Mouse (Mus musculus) yolk sac, embryonic 10.5 days (tissue): Measurements from ENCODE around the gene Vps50.
"Not testable (repeated sequence)": the region's sequence is repeated elsewhere in the genome, so short reads cannot be mapped to it uniquely, and the experiment has no call there.

Experiments used
- DNase-seq: peaks from one replicate; pipeline ENCODE4 v3.0.0-alpha.2; 2017; ENCODE audit warnings: low spot score

The Vps50 gene

GRCm38 (mm10) chr6:3498162-3498848, at the start of gene Vps50, which contains the start of gene Hepacam2:
Gene Vps50, plus strand, starts transcription at chr6:3498382.
Gene Hepacam2, minus strand, starts transcription at chr6:3498298.
- DNase-seq, result peak; percentile 88

- DNase-seq, result no peak
Observed at GRCm38 (mm10) chr6:3454421-3454820, 43.8 kb upstream of the Vps50 start.

GRCm38 (mm10) chr6:3455944-3456536, 42.1 kb upstream of the Vps50 start:
- DNase-seq, result no peak

GRCm38 (mm10) chr6:3463026-3463425, 35.2 kb upstream of the Vps50 start:
- no peak for DNase-seq

- no peak for DNase-seq
Observed at GRCm38 (mm10) chr6:3463594-3463993, 34.6 kb upstream of the Vps50 start.

- DNase-seq, result no peak
Observed at GRCm38 (mm10) chr6:3468627-3469026, 29.6 kb upstream of the Vps50 start.

- no peak for DNase-seq
Observed at GRCm38 (mm10) chr6:3470706-3471105, 27.5 kb upstream of the Vps50 start.

- DNase-seq, result no peak
Observed at GRCm38 (mm10) chr6:3476299-3476698, 21.9 kb upstream of the Vps50 start.

GRCm38 (mm10) chr6:3479853-3480252, 18.3 kb upstream of the Vps50 start:
- no peak for DNase-seq

- no peak for DNase-seq
Observed at GRCm38 (mm10) chr6:3481705-3482104, 16.5 kb upstream of the Vps50 start.

- DNase-seq, result no peak
Observed at GRCm38 (mm10) chr6:3485133-3485532, 13.0 kb upstream of the Vps50 start.

GRCm38 (mm10) chr6:3487355-3487754, 10.8 kb upstream of the Vps50 start:
- no peak for DNase-seq

GRCm38 (mm10) chr6:3494285-3494684, 3.9 kb upstream of the Vps50 start:
- no peak for DNase-seq

GRCm38 (mm10) chr6:3496210-3496609, 2.0 kb upstream of the Vps50 start:
- no peak for DNase-seq

GRCm38 (mm10) chr6:3500286-3500685, 2.1 kb downstream of the Vps50 start:
- no peak for DNase-seq

GRCm38 (mm10) chr6:3505289-3505688, 7.1 kb downstream of the Vps50 start:
- no peak for DNase-seq

GRCm38 (mm10) chr6:3507078-3507477, 8.9 kb downstream of the Vps50 start:
- no peak for DNase-seq

- not testable (repeated sequence) for DNase-seq
Observed at GRCm38 (mm10) chr6:3508151-3508550, 10.0 kb downstream of the Vps50 start.

GRCm38 (mm10) chr6:3509782-3510181, 11.6 kb downstream of the Vps50 start:
- no peak for DNase-seq

GRCm38 (mm10) chr6:3511116-3511515, 12.9 kb downstream of the Vps50 start:
- no peak for DNase-seq

- no peak for DNase-seq
Observed at GRCm38 (mm10) chr6:3511612-3512011, 13.4 kb downstream of the Vps50 start.

- no peak for DNase-seq
Observed at GRCm38 (mm10) chr6:3512611-3513010, 14.4 kb downstream of the Vps50 start.

GRCm38 (mm10) chr6:3528198-3528597, 30.0 kb downstream of the Vps50 start:
- no peak for DNase-seq

GRCm38 (mm10) chr6:3531445-3531844, 33.3 kb downstream of the Vps50 start:
- no peak for DNase-seq
